Mouse (Mus musculus) v-Abl transformed pro-B cells (cell line): ENCODE results near the gene Ppp1r16b.

Source experiments
- in situ Hi-C, 2 experiments: fragments of 400-800 bp; cut with MboI; formaldehyde crosslinking; loops; one replicate each; pipeline ENCODE4 v1.15.1; 2025; ENCODE audit not compliant: unreplicated experiment in 2 of 2

Gene Ppp1r16b

DNA sequence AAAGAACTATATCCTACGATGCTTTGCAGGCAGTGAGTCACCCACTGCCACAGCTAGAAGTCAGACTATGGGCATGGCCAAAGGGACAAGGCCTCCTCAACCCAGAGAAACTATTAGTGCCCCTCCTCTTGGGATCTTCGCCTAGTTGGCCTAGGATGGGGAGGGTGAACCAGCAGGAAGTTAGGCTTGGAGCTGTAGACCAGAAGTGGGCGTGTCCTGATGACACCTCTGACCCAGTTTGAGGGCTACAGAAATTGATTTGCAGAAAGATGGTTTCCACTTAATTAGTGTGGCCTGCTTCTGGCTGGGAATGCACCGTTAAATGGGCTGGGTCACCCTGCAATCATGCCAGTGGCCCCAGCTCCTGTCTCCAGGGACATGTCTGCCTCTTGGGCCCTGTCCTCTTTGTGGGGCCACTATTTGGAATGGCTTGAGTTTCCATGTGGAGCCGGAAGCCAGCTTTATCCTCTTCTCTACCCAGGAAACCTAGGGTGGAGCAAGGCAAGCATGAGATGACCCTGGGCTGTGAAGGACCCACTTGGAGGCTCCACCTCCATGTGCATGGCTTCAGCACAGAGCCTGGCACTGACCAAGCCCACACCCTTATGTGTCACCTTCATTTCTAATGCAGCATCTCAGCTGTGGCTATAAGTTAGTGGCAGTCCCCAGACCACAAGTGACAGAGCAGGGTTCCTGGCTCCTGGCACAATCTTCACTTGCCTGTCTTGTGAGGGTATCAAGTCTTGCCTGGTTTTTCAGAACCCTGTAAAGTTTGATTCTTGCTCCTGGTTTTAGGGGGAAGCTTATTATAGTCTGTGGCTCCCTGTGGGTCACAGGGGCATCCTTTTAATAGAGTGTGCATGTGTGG lies 52.6 kb downstream of the Ppp1r16b start:
- in situ Hi-C loops = no loop called here

DNA sequence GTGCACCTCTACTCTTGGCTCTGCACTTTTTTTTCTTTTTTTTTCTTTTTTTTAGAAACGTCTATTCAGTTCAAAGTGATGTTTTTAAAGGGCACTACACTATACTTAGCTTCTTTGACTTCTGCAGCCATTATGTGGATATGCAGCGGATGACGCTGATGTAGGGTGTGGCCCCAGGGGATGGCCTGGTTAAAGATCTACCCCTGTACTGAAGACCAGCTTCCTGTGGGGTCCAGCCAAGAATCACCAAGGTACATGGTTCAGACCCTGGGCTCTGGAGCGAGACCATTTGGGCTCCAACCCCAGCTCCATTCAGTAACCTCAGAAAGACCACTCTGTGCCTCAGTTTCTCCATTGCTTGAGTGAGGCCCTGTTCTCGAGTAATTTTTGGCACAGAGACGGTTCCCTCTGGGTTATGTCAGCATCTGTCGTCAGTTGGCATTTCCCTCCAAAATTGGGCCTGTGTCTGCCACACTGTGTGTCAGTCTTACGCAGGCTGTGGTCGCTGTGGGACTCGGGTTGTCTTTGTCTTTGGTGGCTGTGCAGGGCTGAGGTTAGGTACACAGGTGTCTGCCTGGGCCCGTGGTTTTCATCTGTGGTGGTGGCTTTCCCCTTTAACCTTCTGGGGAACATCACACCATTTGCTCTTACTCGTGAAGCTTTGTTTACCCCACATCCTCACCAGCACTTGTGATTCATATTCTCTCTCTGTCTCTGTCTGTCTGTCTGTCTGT lies 53.8 kb downstream of the Ppp1r16b start:
- in situ Hi-C loops = no loop called here

GRCm38 (mm10) chr2:158720715-158721370 lies 55.6 kb downstream of the Ppp1r16b start:
- in situ Hi-C loops = no loop called here

GRCm38 (mm10) chr2:158721481-158721880 lies 56.3 kb downstream of the Ppp1r16b start:
- in situ Hi-C loops = no loop called here

DNA sequence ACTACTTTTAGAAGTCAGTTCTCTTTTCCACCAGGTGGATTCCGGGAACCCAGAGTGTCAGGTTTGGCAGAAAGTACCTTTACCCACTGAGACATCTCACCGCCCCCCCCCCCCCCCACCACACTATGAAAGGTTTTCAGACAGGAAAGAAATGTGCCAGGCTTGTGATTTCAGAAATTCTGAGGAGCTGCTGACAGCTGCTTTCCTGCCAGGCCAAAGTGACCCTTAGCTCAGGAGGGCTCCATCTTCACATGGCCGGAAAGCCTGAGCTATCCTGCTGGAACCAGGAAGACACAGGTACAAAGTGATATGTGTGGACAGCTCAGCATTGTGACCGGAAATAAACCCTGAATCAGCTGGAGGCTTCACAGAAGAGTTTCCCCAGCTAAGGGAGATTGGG lies 56.9 kb downstream of the Ppp1r16b start:
- in situ Hi-C loops = no loop called here

- in situ Hi-C loops = no loop called here
These were observed 57.9 kb downstream of the Ppp1r16b start for GRCm38 (mm10) chr2:158722991-158723551.

DNA sequence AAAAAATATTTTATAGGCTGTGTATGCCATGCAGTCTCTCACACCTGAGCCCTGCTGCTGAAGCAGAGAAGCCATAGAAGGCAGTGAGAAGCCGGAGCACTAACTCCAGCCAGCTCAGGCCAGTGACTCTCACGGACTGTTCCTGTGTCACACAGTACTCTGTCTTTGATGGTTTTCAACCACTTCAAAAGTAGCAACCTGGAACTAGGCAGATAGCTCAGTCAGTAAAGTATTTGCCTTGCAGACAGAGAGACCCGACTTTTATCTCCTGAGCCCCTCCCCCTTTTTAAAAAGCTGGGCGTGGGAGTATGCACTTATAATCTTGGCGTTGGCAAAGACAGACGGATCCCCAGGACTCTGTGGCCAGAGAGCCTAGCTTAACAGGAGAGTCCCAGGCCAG lies 58.6 kb downstream of the Ppp1r16b start:
- in situ Hi-C loops = no loop called here

DNA sequence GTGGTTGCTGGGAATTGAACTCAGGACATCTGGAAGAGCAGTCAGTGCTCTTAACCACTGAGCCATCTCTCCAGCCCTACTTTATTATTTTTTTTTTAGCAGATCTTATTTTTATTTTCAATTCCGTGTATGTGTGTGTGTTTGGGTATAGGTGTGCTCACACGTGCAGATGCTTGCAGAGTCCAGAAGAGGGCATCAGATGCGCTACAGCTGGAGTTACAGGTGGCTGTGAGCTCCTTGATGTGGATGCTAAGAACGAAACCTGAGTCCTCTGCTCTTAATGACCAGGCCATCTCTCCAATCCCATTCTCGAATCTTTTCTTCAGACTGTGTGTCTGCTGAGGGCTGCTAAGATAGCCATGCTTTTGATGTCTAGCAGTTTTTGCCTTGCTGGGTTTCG lies 61.1 kb downstream of the Ppp1r16b start:
- in situ Hi-C loops = no loop called here

- in situ Hi-C loops = no loop called here
These were observed 63.0 kb downstream of the Ppp1r16b start for GRCm38 (mm10) chr2:158728061-158728815.

DNA sequence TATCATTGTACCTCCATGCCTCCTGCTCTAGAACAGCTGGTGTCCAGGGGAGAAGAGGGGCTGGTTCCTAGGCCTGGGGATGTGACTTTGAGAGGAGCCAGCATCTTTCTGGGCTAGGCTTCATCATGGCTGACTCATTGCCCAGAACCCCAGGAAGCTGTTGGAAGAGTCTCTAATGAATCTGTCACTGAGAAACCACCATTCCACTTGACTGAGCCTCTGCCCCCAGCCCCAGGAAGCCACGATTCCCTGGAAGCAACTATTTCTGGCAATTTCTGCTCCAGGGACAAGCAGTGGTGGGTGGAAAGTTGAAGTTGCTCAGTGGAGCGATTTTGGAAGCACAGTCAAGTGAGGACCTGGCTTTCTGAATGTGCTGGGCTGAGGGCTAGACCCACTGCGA lies 65.7 kb downstream of the Ppp1r16b start:
- in situ Hi-C loops = loop anchor here in 1 of 2 experiments (5.0 kb wide), 1 partner anchor 59 kb away; no protein-coding TSS in a partner anchor

- in situ Hi-C loops = loop anchor here in 1 of 2 experiments (5.0 kb wide), 1 partner anchor 60 kb away; no protein-coding TSS in a partner anchor
These were observed 67.3 kb downstream of the Ppp1r16b start for GRCm38 (mm10) chr2:158732521-158732920.

- in situ Hi-C loops = loop anchor here in 1 of 2 experiments (5.0 kb wide), 1 partner anchor 61 kb away; no protein-coding TSS in a partner anchor
These were observed 67.9 kb downstream of the Ppp1r16b start for GRCm38 (mm10) chr2:158733136-158733535.

DNA sequence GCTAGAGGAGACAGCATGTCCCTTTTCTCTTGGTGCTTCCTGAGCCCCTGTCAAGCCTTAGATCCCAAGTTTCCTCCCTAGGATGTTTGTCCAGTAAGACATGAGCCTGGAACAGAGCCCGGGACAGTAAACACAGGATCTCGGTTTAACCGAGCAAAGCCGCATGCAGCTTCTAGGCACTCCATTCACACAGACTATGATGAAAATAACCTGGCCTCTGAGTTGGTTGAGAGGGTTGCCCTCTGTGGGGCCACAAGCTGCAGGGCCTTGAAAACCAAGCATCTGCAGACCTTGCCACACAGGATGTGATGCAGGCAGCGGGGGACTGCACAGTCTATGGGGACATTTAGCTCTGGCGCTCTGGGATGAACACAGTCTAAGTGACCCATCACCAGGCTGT lies 68.7 kb downstream of the Ppp1r16b start:
- in situ Hi-C loops = loop anchor here in 1 of 2 experiments (5.0 kb wide), 1 partner anchor 62 kb away; no protein-coding TSS in a partner anchor

- in situ Hi-C loops = loop anchor here (5.0 kb wide), 2 partner anchors 62 to 67 kb away; partner anchors contain the start of gene Ppp1r16b (in 1 of the 2)
These were observed 69.4 kb downstream of the Ppp1r16b start for GRCm38 (mm10) chr2:158734500-158735152.

- in situ Hi-C loops = loop anchor here in 1 of 2 experiments (5.0 kb wide), 1 partner anchor 68 kb away; the partner anchor contains the start of gene Ppp1r16b
These were observed 70.1 kb downstream of the Ppp1r16b start for GRCm38 (mm10) chr2:158735340-158735739.

DNA sequence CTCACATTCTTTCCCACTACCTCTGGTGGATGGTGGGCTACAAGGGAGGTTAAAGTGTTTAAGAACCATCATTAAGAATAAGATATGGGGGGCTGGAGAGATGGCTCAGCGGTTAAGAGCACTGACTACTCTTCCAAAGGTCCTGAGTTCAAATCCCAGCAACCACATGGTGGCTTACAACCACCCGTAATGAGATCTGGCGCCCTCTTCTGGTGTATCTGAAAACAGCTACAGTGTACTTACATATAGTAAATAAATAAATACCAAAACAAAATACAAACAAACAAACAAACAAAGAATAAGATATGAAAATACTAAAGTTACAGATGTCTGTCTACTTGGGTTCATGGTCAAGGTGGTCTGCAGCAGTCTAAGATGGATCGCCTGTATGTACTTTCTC lies 71.0 kb downstream of the Ppp1r16b start:
- in situ Hi-C loops = loop anchor here in 1 of 2 experiments (5.0 kb wide), 1 partner anchor 69 kb away; the partner anchor contains the start of gene Ppp1r16b

DNA sequence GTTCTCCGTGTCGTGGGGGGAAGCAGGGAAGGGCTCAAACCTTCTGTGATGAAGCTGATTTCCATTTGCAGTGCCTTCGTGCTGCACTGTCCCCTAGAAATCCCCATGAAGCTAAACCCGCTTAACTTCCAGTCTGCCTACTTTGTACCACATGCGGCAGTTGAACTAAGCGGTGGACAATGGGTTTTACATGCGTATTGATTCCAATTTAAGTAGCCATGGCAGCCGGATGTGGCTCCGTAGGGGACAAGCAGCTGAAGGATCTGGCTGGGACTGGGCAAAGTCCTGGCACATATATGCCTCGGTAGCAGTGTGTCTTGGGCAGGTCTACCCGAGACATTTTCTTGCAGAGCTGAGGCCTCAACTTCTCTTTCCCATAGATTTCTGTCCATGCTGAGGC lies 73.4 kb downstream of the Ppp1r16b start:
- in situ Hi-C loops = loop anchor here in 1 of 2 experiments (5.0 kb wide), 1 partner anchor 71 kb away; the partner anchor contains the start of gene Ppp1r16b

- in situ Hi-C loops = loop anchor here in 1 of 2 experiments (5.0 kb wide), 1 partner anchor 72 kb away; the partner anchor contains the start of gene Ppp1r16b
These were observed 73.9 kb downstream of the Ppp1r16b start for GRCm38 (mm10) chr2:158739113-158739512.

DNA sequence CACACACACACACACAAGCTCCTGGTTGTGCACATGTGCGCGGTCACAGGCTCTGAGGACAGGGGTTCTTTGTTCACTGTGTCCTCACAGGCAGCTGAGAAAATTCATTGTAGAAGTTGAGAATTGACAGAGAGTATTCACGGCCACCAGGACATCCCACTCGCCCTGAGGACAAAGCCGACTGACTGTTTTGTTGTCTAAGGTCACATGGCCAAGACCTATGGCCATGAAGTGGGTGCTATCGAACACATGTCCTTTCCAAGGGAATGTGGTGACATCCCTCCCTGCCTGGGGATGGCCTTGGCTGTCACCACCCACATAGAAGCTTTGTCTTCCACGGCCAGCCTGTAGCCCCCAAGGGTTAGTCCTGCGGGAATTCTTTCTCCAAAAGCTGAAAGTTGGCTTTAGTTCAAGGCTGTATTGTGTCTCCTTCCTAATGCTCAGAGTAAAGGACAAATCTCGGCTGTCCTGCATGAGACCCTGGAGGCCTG lies 75.9 kb downstream of the Ppp1r16b start:
- in situ Hi-C loops = no loop called here
